ENCODE assay signal across 11 mouse cellular contexts in genomic region chr12:3841121-3841520, GRCm38 (mm10). TPM values are rescaled to one million over a fixed set of nuclear protein-coding genes. Genes with fewer than 3 reads are reported as not detected.
DNase-seq lines count a peak whose midpoint lies in the region; ATAC-seq lines count a peak whose summit lies in the region.
"Had no signal": no experiment of that assay in that cellular context is flagged by ENCODE, and none has a peak within 500 bp of the region (broad histone marks: within the 10 kb centered on the region; RNA-seq: fewer than 3 reads in every experiment).

No protein-coding gene starts in this region.

- no peak overlapping the region for H3K9ac ChIP-seq in forebrain, embryonic 11.5 days (ENCODE audit: low read length)
- no peak overlapping the region for H3K9ac ChIP-seq in forebrain, embryonic 13.5 days
- H3K9ac ChIP-seq: lung, embryonic 14.5 days had no signal

- intact Hi-C loops in heart, postnatal 25 days (cut with DNase I), result no loop called here

- no peaks in the 10 kb centered on the region for H3K36me3 ChIP-seq in forebrain, embryonic 11.5 days (ENCODE audit: control insufficient read depth, insufficient read depth, low read length)
- H3K36me3 ChIP-seq in forebrain, embryonic 13.5 days (ENCODE audit: poor library complexity, severe bottlenecking), result peaks cover 54% of the 10 kb centered on the region

- no peak overlapping the region for H3K27ac ChIP-seq in forebrain, embryonic 11.5 days (ENCODE audit: low read depth, low read length)
- H3K27ac ChIP-seq in forebrain, embryonic 13.5 days, result no peak overlapping the region

- WGBS in forebrain, embryonic 11.5 days, result 72% methylated on average over 4 of the region's 4 CpGs
- WGBS in forebrain, embryonic 13.5 days, result 69% methylated on average over 4 of the region's 4 CpGs

- no peak overlapping the region for H3K4me3 ChIP-seq in forebrain, embryonic 11.5 days (ENCODE audit: low read depth, low read length)
- H3K4me3 ChIP-seq in forebrain, embryonic 13.5 days, result no peak overlapping the region

- no peaks in the 10 kb centered on the region for H3K27me3 ChIP-seq in forebrain, embryonic 11.5 days (ENCODE audit: control insufficient read depth, insufficient read depth, low read length)
- H3K27me3 ChIP-seq in forebrain, embryonic 13.5 days, result no peaks in the 10 kb centered on the region
- H3K27me3 ChIP-seq: CH12.LX had no signal

- H3K4me2 ChIP-seq in forebrain, embryonic 11.5 days (ENCODE audit: low read depth, low read length, severe bottlenecking), result no peak overlapping the region
- H3K4me2 ChIP-seq in forebrain, embryonic 13.5 days, result no peak overlapping the region
- H3K4me2 ChIP-seq: lung, embryonic 14.5 days had no signal

- no peak for ATAC-seq in forebrain, embryonic 11.5 days (replicated peaks; ENCODE audit: low FRiP score)
- no peak for ATAC-seq in forebrain, embryonic 13.5 days

- peaks cover 8% of the 10 kb centered on the region for H3K4me1 ChIP-seq in forebrain, embryonic 11.5 days (replicated peaks; ENCODE audit: control insufficient read depth, insufficient read depth, low read length)
- H3K4me1 ChIP-seq in forebrain, embryonic 13.5 days, result peaks cover 39% of the 10 kb centered on the region

- H3K9me3 ChIP-seq in forebrain, embryonic 11.5 days (ENCODE audit: control insufficient read depth, low read length), result no peaks in the 10 kb centered on the region
- H3K9me3 ChIP-seq in forebrain, embryonic 13.5 days (replicated peaks), result no peaks in the 10 kb centered on the region

- DNase-seq in heart, adult 18-20 months, result peak; percentile 78 to 81
- no peak for DNase-seq in heart, postnatal 25 days (ENCODE audit: low spot score)
- DNase-seq in ovary, adult 18-20 months (ENCODE audit: low spot score), result peak; percentile 64
- DNase-seq in ovary, postnatal 10 days (ENCODE audit: low spot score), result no peak
- DNase-seq in cerebellum, postnatal 14 days, result peak; percentile 83 to 84
- peak; percentile 71 for DNase-seq in kidney, postnatal 14 days
- no peak for DNase-seq in forebrain, embryonic 11.5 days (ENCODE audit: low spot score)
- DNase-seq: lung, embryonic 14.5 days; thymus, postnatal 14 days had no signal

RNA-seq across cellular contexts. Expression of gene Dnmt3a, which starts 35.3 kb away (rescaled TPM):
- total RNA-seq in heart, adult 18-20 months (2021), result 10 to 100 TPM; 38.8 to 42.4 TPM
- total RNA-seq in heart, postnatal 25 days (2021), result 10 to 100 TPM; 85.3 to 95.1 TPM
- polyA plus RNA-seq in forebrain, embryonic 11.5 days (2014; fragmentation: Nextera tagmentation; extraction: Ambion mirVana), result 102 and 104 TPM in 2 replicates
- 98.5 and 110 TPM in 2 replicates for polyA plus RNA-seq in forebrain, embryonic 13.5 days (2015; fragmentation: Nextera tagmentation; extraction: Ambion mirVana)

Comparison
In these comparisons a context has a peak if more than half of its experiments do, and no peak if none do; other contexts are left out.
1. DNase-seq: peak in heart, adult 18-20 months (2 of 2), ovary, adult 18-20 months (single experiment), cerebellum, postnatal 14 days (2 of 2) and kidney, postnatal 14 days (single experiment); none in heart, postnatal 25 days (single experiment), ovary, postnatal 10 days (single experiment) and forebrain, embryonic 11.5 days (single experiment).